Mouse (Mus musculus): ENCODE measurements around the gene Dnaja1. TPM values are rescaled to one million over a fixed set of nuclear protein-coding genes. Genes with fewer than 3 reads are reported as not detected.

The Dnaja1 gene
- polyA plus RNA-seq, 1 experiment from 2014 or later, result 691 TPM

GRCm38 (mm10) chr4:40774279-40775259 lies 52.6 kb downstream of the Dnaja1 start:
- Histone ChIP-seq H3K27me3 (ENCODE audit: control insufficient read depth, insufficient read depth, low read length) (no peaks in the 10 kb centered on the region), H3K27ac (ENCODE audit: low read depth, low read length) (no peak overlapping the region), H3K9me3 (ENCODE audit: control insufficient read depth, low read length) (no peaks in the 10 kb centered on the region), H3K36me3 (ENCODE audit: control insufficient read depth, insufficient read depth, low read length) (no peaks in the 10 kb centered on the region), H3K9ac (ENCODE audit: low read depth, low read length) (no peak overlapping the region), H3K4me1 (replicated peaks; ENCODE audit: control insufficient read depth, insufficient read depth, low read length) (no peaks in the 10 kb centered on the region), H3K4me2 (replicated peaks; ENCODE audit: low read depth, low read length) (0 out of 2 replicates have a peak overlapping the region, but pooled peaks have one; percentile 13), H3K4me3 (ENCODE audit: low read depth, low read length) (no peak overlapping the region)
- DNase-seq (ENCODE audit: low spot score) (peak; percentile 82), ATAC-seq (ENCODE audit: low FRiP score) (peak; percentile 68)
- WGBS, result 24% methylated on average over 12 of the region's 12 CpGs

GRCm38 (mm10) chr4:40776416-40776815 lies 54.5 kb downstream of the Dnaja1 start:
- Histone ChIP-seq H3K27ac (ENCODE audit: low read depth, low read length) (no peak overlapping the region), H3K36me3 (ENCODE audit: control insufficient read depth, insufficient read depth, low read length) (no peaks in the 10 kb centered on the region), H3K9me3 (ENCODE audit: control insufficient read depth, low read length) (no peaks in the 10 kb centered on the region), H3K9ac (ENCODE audit: low read depth, low read length) (no peak overlapping the region), H3K4me3 (ENCODE audit: low read depth, low read length) (no peak overlapping the region), H3K27me3 (ENCODE audit: control insufficient read depth, insufficient read depth, low read length) (no peaks in the 10 kb centered on the region), H3K4me2 (replicated peaks; ENCODE audit: low read depth, low read length) (no peak overlapping the region), H3K4me1 (replicated peaks; ENCODE audit: control insufficient read depth, insufficient read depth, low read length) (no peaks in the 10 kb centered on the region)
- 77% methylated on average over 4 of the region's 4 CpGs for whole genome bisulfite sequencing
- no peak for ATAC-seq (ENCODE audit: low FRiP score)
- no peak for DNase-seq (ENCODE audit: low spot score)

GRCm38 (mm10) chr4:40777116-40777515 lies 55.2 kb downstream of the Dnaja1 start:
- Histone ChIP-seq H3K9ac (ENCODE audit: low read depth, low read length) (no peak overlapping the region), H3K4me1 (replicated peaks; ENCODE audit: control insufficient read depth, insufficient read depth, low read length) (no peaks in the 10 kb centered on the region), H3K27ac (ENCODE audit: low read depth, low read length) (no peak overlapping the region), H3K4me3 (ENCODE audit: low read depth, low read length) (no peak overlapping the region), H3K9me3 (ENCODE audit: control insufficient read depth, low read length) (no peaks in the 10 kb centered on the region), H3K27me3 (ENCODE audit: control insufficient read depth, insufficient read depth, low read length) (no peaks in the 10 kb centered on the region), H3K4me2 (replicated peaks; ENCODE audit: low read depth, low read length) (no peak overlapping the region), H3K36me3 (ENCODE audit: control insufficient read depth, insufficient read depth, low read length) (no peaks in the 10 kb centered on the region)
- no peak for DNase-seq (ENCODE audit: low spot score)
- WGBS, result 27% methylated on average over 2 of the region's 2 CpGs
- no peak for ATAC-seq (ENCODE audit: low FRiP score)

- no peaks in the 10 kb centered on the region for H3K27me3 ChIP-seq (ENCODE audit: control insufficient read depth, insufficient read depth, low read length)
- 87% methylated on average over 6 of the region's 6 CpGs for WGBS
- H3K4me2 ChIP-seq (replicated peaks; ENCODE audit: low read depth, low read length), result no peak overlapping the region
- no peaks in the 10 kb centered on the region for H3K9me3 ChIP-seq (ENCODE audit: control insufficient read depth, low read length)
- H3K27ac ChIP-seq (ENCODE audit: low read depth, low read length), result no peak overlapping the region
- no peak overlapping the region for H3K4me3 ChIP-seq (ENCODE audit: low read depth, low read length)
- no peak for DNase-seq (ENCODE audit: low spot score)
- no peaks in the 10 kb centered on the region for H3K4me1 ChIP-seq (replicated peaks; ENCODE audit: control insufficient read depth, insufficient read depth, low read length)
- no peak for ATAC-seq (ENCODE audit: low FRiP score)
- no peaks in the 10 kb centered on the region for H3K36me3 ChIP-seq (ENCODE audit: control insufficient read depth, insufficient read depth, low read length)
- no peak overlapping the region for H3K9ac ChIP-seq (ENCODE audit: low read depth, low read length)
Observed at GRCm38 (mm10) chr4:40778656-40779055, 56.7 kb downstream of the Dnaja1 start.

- Histone ChIP-seq H3K4me1 (replicated peaks; ENCODE audit: control insufficient read depth, insufficient read depth, low read length) (no peaks in the 10 kb centered on the region), H3K27ac (ENCODE audit: low read depth, low read length) (no peak overlapping the region), H3K27me3 (ENCODE audit: control insufficient read depth, insufficient read depth, low read length) (no peaks in the 10 kb centered on the region), H3K9ac (ENCODE audit: low read depth, low read length) (no peak overlapping the region), H3K4me2 (replicated peaks; ENCODE audit: low read depth, low read length) (no peak overlapping the region), H3K9me3 (ENCODE audit: control insufficient read depth, low read length) (no peaks in the 10 kb centered on the region), H3K4me3 (ENCODE audit: low read depth, low read length) (no peak overlapping the region), H3K36me3 (ENCODE audit: control insufficient read depth, insufficient read depth, low read length) (no peaks in the 10 kb centered on the region)
- WGBS, result 40% methylated on average over 3 of the region's 3 CpGs
- ATAC-seq (ENCODE audit: low FRiP score), result no peak
- no peak for DNase-seq (ENCODE audit: low spot score)
Observed at GRCm38 (mm10) chr4:40781143-40781542, 59.2 kb downstream of the Dnaja1 start.

- Histone ChIP-seq H3K9me3 (ENCODE audit: control insufficient read depth, low read length) (no peaks in the 10 kb centered on the region), H3K4me1 (replicated peaks; ENCODE audit: control insufficient read depth, insufficient read depth, low read length) (no peaks in the 10 kb centered on the region), H3K27me3 (ENCODE audit: control insufficient read depth, insufficient read depth, low read length) (no peaks in the 10 kb centered on the region), H3K9ac (ENCODE audit: low read depth, low read length) (no peak overlapping the region), H3K4me2 (replicated peaks; ENCODE audit: low read depth, low read length) (no peak overlapping the region), H3K36me3 (ENCODE audit: control insufficient read depth, insufficient read depth, low read length) (no peaks in the 10 kb centered on the region), H3K27ac (ENCODE audit: low read depth, low read length) (no peak overlapping the region), H3K4me3 (ENCODE audit: low read depth, low read length) (no peak overlapping the region)
- 72% methylated on average over 8 of the region's 8 CpGs for WGBS
- DNase-seq (ENCODE audit: low spot score), result no peak
- no peak for ATAC-seq (ENCODE audit: low FRiP score)
Observed at GRCm38 (mm10) chr4:40781797-40782495, 60.0 kb downstream of the Dnaja1 start.

- Histone ChIP-seq H3K9me3 (ENCODE audit: control insufficient read depth, low read length) (no peaks in the 10 kb centered on the region), H3K4me3 (ENCODE audit: low read depth, low read length) (no peak overlapping the region), H3K27ac (ENCODE audit: low read depth, low read length) (no peak overlapping the region), H3K4me1 (replicated peaks; ENCODE audit: control insufficient read depth, insufficient read depth, low read length) (no peaks in the 10 kb centered on the region), H3K36me3 (ENCODE audit: control insufficient read depth, insufficient read depth, low read length) (no peaks in the 10 kb centered on the region), H3K9ac (ENCODE audit: low read depth, low read length) (no peak overlapping the region), H3K27me3 (ENCODE audit: control insufficient read depth, insufficient read depth, low read length) (no peaks in the 10 kb centered on the region), H3K4me2 (replicated peaks; ENCODE audit: low read depth, low read length) (no peak overlapping the region)
- 95% methylated on average over 4 of the region's 4 CpGs for WGBS
- no peak for DNase-seq (ENCODE audit: low spot score)
- no peak for ATAC-seq (ENCODE audit: low FRiP score)
Observed at GRCm38 (mm10) chr4:40783049-40783448, 61.1 kb downstream of the Dnaja1 start.

- WGBS, result 85% methylated on average over 10 of the region's 10 CpGs
- H3K9me3 ChIP-seq (ENCODE audit: control insufficient read depth, low read length), result no peaks in the 10 kb centered on the region
- no peak overlapping the region for H3K9ac ChIP-seq (ENCODE audit: low read depth, low read length)
- no peak overlapping the region for H3K4me3 ChIP-seq (ENCODE audit: low read depth, low read length)
- H3K36me3 ChIP-seq (ENCODE audit: control insufficient read depth, insufficient read depth, low read length), result no peaks in the 10 kb centered on the region
- DNase-seq (ENCODE audit: low spot score) (no peak), ATAC-seq (ENCODE audit: low FRiP score) (no peak)
- H3K4me2 ChIP-seq (replicated peaks; ENCODE audit: low read depth, low read length), result no peak overlapping the region
- H3K4me1 ChIP-seq (replicated peaks; ENCODE audit: control insufficient read depth, insufficient read depth, low read length), result no peaks in the 10 kb centered on the region
- no peaks in the 10 kb centered on the region for H3K27me3 ChIP-seq (ENCODE audit: control insufficient read depth, insufficient read depth, low read length)
- H3K27ac ChIP-seq (ENCODE audit: low read depth, low read length), result no peak overlapping the region
Observed at GRCm38 (mm10) chr4:40784556-40785169, 62.7 kb downstream of the Dnaja1 start.
